Mouse (Mus musculus) regulatory T cell (primary cell): ENCODE data around the gene Cyp2d40.
"Not testable (repeated sequence)": the region's sequence is repeated elsewhere in the genome, so short reads cannot be mapped to it uniquely, and the experiment has no call there.

Experiments
- in situ Hi-C: fragments of 300-600 bp; cut with MboI, MseI; formaldehyde crosslinking; loops from one replicate; pipeline ENCODE4 v1.15.1; 2025; ENCODE audit warnings: high pct_unique_total_duplicates

Cyp2d40 gene

DNA sequence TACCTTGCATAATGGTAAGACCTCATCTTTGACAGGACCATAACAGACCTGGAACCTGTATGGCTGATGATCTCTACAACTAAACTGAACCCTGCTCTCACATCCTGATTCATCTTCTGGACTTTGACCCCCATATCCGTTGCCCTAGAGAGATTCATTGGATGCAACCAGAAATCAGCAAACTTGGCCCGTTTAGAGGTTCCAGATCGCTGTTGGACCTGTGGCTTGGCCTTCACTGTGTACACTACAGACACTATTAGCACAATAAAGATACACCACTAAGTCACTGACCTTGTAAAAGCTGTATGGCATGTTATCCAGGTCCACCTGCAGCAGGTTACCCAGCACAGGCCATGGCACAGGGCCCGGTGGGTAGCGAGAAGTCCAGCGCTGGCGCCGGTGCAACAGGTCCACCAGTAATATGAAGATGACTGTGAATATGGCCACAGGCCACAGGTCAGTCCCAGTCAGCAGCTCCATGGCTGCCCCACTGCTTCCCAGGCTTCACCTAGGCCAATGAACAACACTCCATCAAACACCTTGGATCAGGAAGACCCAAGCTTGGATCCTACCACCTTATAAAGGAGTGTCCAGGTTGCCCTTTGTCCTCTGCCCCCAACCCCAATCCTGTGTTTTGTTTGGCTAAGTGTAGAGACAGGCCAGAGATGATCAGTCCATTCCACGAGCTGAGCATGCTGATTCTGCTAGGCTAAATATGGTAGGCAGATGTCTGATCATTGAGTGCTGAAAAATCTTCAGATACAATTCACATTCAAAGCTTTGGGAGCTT, at the start of gene Cyp2d40:
Cyp2d40 (minus strand) TSS at position 553 of the 790 bp plus-strand sequence.
- in situ Hi-C loops: no loop called here

DNA sequence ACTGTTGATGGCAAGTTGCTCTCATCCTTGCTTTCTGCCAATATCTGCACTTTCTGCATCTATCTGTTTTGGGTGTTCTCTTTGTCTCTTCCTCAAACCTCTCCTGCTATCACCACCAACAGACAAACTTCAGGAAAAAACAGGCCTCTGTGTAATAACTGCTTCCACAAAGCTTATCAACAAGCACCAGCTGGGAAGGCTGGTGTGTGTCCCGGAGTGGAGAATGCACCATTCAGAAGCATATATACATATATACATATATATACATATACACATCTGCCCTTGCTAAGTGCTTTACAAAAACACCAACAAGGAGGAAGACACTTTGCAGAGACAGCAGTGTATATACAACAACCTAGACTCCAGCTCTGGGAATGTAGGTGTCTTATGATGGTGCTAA, 46.6 kb upstream of the Cyp2d40 start:
- in situ Hi-C loops: no loop called here

DNA sequence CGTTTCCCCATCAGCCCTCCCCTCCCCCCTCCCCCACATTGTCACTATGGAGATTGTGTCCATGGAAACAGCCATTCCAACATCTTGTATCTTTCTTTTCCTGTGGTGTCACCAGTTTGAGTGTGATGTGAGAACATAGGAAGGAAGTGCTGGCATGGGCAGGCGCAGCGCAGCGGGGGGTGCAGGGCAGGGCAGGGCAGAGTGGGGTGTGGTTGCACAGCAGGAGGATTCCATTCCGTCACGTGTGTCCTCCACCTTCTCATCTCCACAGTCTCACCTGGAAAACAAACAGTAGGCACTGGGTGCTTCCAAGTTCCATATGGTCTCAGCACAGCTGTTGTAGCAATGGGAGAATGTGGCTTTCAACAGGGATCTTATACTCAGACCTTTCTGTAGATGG, 45.5 kb upstream of the Cyp2d40 start:
- in situ Hi-C loops: loop anchor here (10.0 kb wide), 1 partner anchor 295 kb away; no protein-coding TSS in a partner anchor

DNA sequence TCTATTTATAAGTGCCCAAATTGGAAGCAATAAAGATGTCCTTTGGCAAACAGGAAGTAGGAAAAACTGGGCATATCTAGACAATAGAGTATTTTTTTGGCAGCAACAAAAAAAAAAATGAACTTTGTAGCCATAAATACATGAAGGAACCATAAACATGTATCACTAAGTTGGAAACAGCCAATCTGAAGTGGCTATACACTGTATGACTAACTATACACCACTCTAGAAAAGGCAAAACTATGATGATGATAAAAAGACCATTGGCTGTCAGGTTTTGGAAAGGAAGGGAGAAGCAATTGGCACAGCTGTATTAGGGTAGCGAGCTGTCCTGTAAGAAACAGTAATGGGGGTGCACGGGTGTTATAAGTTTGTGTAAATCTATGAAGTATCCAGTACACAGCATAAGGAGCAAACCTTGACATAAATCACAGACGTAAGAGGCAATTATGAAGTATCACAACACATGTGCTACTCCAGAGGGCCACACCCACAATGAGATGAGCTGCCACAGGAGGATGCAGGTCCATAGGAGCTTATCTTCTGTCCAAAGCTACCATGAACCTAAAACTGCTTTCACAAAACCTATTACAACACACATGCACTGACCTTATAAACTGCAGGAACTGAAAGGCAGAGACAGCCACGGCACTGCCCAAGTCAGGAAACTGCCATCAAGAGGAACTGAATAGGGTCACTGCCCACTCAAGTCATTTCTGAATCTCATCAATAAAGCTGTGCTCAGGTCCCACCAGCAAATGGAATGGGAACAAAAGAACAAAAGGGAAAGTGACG, 43.2 kb upstream of the Cyp2d40 start:
- in situ Hi-C loops: loop anchor here (10.0 kb wide), 1 partner anchor 298 kb away; no protein-coding TSS in a partner anchor

DNA sequence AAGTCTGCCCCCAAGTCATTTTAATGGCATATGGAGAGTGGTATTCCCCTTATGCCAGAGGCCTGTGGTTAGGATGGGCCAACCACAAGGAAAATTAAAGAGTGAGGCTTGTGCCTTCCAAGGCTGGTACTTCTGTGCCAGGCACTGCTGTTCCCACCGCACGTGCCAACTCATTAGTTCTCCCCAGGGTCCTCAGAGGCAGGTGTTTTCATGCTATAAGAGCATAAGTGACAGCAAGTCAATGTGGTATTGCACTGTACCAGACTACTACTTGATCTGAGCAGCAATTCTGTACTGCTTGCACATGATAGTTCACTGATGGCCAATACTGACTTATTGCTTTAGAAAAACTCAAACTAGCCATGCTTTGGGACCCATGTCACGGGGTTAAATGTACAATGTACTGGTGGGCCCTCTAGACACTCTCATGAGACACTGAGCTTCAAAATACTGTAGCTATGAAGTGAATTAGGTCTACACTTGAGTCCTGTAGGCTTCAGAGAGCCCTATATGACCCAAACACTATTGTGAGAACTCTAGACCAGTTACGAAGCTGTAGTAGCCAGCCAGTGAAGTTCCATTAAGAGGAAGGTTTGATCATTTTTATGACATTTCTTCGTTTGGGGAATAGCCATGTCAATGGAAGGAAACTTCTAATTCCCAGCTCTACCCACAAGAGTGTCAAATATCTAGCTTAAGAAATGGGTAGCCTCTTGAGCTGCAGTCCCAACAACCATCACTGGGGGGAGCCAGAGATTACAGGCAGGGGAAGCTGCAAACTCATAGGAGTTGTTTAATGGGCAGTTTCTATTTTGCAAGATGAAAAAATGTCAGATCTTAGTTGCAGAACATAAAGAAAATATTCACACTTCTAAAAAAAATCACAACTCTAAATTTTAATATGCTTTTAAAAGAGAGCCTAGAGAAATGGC, 41.0 kb upstream of the Cyp2d40 start:
- in situ Hi-C loops: loop anchor here (5.0 to 10.0 kb wide), 2 partner anchors 237 to 300 kb away; no protein-coding TSS in a partner anchor

DNA sequence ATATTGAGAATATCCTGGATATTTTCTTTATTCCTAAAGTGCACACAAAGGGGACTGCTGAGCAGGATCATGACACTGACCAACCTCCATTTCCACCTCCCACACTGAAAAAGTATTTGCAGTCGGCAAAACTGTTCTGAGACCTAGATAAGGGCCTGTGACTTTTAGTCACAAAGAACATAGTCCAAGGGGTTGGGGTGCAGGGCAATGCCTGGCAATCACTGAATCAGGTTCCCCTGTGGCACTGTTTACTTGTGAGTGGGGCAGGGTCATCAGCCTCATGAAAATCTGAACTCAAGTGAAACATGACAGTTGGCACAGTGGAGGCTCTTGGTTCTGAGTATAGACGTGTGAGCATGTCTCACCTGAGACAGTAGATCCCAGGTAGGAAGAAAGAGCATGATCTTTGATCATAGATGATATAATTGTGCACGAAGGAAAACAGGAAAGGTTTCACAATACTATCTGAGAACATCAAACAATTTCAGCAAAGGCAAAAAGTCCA, 32.0 kb upstream of the Cyp2d40 start:
- in situ Hi-C loops: no loop called here

DNA sequence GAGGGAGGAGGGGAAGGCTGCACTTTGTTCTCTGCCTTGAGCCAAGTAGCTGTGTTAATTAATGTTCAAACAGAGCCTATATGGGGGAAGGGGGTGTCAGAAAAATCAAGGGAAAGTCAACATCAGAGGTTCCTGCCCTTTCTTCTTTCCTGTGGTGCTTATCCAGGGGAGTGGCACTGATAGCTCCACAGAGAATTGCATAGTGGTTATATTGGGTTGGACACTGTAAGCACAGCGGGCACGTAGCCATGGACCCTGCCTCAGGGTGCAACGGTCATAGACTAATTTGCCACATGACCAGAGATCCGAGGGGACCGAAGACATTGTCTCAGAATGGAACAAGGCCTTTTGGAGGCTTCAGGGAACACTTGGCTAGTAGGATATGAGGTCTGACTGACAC, 30.3 kb upstream of the Cyp2d40 start, which contains the start of gene Cyp2d26:
Cyp2d26 (minus strand) TSS at position 18 of the 400 bp plus-strand sequence.
- in situ Hi-C loops: no loop called here

DNA sequence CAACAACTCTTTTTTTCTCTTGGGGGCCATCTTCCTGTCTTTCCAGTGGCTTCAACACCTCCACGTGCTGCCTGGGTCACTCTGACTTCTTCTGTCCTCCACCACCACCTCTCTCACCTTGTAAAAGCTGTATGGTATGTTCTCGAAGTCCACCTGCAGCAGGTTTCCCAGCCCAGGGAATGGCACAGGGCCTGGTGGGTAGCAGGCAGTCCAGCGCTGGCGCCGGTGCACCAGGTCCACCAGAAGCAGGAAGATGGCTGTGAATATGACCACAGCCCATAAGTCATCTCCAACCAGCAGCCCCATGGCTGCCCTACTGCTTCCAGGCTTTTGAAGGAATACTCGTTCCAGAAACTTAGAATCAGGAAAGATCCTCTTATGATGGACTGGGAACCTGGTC, 29.9 kb upstream of the Cyp2d40 start:
- in situ Hi-C loops: no loop called here

DNA sequence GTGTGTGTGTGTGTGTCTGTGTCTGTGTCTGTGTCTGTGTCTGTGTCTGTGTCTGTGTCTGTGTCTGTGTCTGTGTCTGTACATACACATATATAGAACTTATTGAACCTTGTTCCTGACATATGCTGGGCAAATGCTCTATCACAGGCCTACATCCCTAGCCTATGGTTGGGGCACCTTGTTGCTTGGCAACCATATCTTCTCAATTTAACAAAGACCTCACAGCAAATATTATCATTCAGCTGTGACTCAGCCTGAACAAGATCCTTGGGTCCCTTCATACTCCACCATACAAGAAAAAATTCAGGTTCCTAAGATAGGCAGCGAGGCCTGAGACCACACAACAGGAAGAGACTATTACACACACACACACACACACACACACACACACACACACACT, 29.5 kb upstream of the Cyp2d40 start:
- in situ Hi-C loops: no loop called here

DNA sequence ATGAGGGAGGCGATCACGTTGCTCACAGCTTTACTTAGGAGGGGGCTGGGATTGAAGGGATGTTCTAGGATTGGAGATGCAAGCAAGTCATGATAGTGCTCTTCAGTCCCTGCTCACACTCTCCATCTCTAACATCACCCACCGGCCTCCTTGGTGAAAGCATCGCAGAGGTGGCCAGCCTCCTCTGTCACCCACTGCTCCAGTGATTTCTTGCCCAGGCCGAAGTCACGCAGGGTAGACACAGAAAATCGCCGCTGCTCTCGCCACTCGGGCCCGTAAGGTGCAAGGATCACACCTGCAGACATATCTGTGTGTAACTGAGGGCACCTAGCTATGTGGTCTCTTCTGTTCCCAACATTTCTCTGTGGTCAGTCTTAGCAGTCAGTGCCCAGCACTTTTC, 28.6 kb upstream of the Cyp2d40 start:
- in situ Hi-C loops: no loop called here

DNA sequence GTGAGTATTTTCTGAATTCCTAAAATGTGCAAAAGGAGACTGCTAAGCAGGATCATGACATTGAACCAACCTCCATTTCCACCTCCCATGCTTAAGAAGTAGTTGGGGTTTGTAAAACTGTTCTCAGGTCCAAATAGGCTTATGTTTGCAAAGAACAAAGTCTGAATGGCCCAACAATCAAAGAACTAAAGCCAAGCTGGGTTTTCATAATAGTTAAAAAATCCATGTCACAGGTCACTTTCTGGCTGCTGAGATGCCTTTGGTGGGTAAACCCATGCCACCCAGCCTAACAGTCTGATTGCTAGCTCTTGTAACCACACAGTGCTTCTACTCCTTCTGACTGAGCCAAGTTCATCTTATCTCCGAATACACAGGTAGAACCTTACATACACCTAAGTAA, 20.6 kb upstream of the Cyp2d40 start:
- in situ Hi-C loops: loop anchor here (10.0 kb wide), 2 partner anchors 330 to 1630 kb away; no protein-coding TSS in a partner anchor

DNA sequence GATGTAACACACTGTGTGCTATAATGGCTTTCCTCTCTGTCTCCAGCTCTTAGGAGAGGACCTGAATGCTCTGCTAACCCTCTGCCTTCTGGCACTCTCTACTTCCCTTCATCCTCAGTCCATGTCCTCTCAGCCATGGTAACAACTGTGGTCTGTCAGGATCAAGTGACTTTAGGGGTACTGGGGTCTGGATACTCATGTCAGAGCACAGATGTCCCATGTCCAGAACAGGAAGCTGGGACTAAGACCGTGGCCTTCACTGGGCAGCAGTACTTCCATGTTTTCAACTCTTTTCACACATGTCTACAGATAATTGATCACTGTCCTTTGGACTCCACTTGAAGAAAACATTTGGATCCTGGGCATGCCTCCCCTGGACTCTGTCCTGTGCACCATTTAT, 19.8 kb upstream of the Cyp2d40 start:
- in situ Hi-C loops: loop anchor here (10.0 kb wide), 2 partner anchors 329 to 1631 kb away; no protein-coding TSS in a partner anchor

DNA sequence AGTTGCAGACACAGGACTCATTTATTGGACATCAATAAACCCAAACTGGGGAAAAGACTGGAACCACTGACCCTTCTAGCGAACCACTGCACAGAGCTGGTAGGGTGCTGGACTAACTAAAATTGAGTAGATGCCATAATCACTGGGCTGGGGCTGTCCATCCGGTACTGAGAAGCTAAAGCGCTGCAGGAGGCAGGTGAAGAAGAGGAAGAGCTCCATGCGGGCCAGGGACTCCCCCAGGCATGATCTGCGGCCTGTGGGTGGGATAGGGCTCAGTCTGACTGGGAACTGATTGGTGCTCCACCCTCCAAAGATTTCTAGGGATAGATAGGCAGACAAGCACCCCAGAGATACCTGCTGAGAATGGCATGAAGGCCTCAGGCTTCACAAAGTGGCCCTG, 13.9 kb upstream of the Cyp2d40 start:
- in situ Hi-C loops: not testable (repeated sequence)

DNA sequence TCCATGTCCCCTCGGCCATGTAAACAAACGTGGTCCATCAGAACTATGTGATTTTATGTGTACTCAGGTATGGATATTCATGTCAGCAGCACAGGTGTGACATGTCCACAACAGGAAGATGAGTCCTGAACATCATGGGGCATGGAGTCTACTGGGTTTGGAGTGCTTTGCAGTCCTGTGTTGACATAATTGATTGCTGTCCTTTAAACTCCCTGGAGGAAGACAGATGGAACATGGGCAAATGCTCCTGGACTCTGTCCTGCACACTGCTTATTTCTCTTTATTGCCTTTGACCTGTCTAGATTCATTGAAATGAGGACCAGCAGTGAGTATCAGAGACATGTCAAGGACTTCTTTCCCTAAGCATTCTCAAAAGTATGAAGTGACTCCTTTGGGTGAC, 2.0 kb upstream of the Cyp2d40 start:
- in situ Hi-C loops: no loop called here

DNA sequence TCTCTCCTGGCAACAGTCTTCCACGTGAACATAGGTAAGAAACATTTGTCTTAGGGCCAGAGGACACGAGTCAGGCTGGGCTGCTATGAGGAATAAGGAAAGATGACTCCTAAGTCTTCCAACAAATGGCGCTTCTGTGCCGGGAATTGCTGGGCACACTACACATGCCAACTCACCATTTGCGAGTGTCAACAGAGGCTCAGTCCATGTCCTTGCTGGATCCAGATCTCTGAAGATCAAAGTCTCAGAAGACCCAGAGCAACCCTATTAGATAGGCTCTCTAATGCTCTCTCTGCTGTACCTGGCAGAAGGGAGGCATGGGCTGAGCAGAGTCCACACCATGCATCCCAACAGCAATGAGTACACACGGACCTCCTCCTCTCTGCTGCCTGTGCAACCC, 898 bp upstream of the Cyp2d40 start:
- in situ Hi-C loops: no loop called here

DNA sequence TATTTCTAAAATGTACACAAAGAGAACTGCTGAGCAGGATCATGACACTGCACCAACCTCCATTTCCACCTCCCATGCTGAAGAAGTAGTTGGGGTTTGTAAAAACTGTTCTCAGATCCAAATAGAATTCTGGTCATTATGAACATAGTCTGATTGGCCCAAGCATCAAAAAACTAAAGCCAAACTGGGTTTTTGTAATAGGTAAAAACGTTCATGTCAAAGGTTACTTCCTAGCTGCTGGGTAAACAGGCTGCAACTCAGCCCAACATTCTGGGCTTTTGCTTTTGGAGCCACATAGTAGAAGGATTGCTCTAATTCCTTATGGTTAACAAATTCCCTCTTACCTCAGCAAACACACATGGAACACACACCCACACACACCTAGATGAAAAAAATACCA, 15.8 kb downstream of the Cyp2d40 start:
- in situ Hi-C loops: no loop called here

DNA sequence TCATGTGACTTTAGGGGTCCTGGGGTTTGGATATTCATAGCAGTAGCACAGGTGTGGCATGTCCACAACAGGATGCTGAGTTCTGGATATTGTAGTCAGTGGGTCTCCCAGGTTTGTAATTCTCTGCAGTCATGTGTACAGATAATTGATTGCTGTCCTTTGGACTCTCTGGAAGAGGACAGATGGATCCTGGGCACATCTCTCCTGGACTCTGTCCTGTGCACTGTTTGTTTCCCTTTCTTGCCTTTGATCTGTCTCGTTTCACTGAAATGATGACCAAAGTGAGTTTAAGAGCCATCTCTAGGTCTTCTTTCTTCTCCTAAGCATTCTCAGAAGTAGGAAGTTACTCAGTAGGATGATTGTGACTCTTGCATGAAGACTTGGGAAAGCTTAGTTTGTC, 16.5 kb downstream of the Cyp2d40 start:
- in situ Hi-C loops: no loop called here

DNA sequence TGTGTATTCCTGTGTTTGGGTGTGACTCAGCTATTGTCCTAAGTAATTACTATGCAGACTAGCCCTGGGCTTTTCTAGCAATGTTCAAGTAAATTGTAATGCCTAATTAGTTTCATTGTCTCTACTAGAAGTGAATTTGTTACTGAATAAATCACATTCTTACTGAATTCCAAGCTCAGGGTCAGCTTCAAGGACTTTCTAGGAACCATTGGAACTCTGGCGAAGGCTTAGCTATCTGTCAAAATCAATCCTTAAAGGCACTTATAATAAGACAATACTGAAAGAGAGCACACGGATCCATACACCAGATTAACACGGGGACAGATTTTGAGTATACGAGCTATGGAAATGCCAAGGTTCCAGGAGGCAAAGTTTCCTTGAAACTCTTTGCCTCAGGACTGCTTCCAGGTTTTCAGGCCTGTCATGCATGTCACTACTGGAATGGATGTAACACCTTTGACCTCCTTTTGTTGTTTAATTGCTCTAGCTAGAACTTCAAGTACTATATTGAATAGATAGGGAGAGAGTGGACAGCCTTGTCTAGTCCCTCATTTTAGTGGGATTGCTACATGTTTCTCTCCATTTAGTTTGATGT, 30.6 kb downstream of the Cyp2d40 start:
- in situ Hi-C loops: not testable (repeated sequence)
